Mouse (Mus musculus) neural tube, embryonic 10.5 days (tissue): Measurements from ENCODE around the gene Olfr1197.

Experiments used
- DNase-seq: peaks from one replicate; pipeline ENCODE4 v3.0.0-alpha.2; 2017; ENCODE audit warnings: low spot score; ENCODE audit errors: extremely low spot score

The Olfr1197 gene

GRCm38 (mm10) chr2:88732266-88732665, at the start of gene Olfr1197:
Olfr1197 (minus strand) TSS chr2:88732366.
- no peak for DNase-seq

DNA sequence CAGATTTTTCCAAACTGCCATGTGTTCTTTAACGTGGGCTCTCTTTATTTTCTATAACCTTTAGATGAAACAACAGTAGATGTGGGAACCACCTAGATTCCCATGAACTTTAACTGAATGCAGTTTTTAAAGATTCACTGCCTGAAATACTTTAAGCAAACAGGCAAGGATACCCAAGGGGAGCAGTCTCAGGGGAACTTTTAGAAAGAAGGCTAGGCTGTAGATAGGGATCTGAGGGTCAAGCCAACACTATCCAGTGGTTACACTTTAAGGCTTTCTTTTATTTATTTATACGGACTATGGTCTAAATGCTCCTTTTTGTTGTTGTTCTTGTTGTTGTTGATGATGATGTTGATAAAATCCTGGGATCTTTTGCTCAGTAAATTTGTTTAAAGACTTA, 38.2 kb upstream of the Olfr1197 start, which contains the start of gene Olfr1200:
Gene Olfr1200 (minus strand): TSS at position 101 of the 400 bp plus-strand sequence.
- DNase-seq = no peak

- no peak for DNase-seq
Observed at GRCm38 (mm10) chr2:88760369-88760768, 28.2 kb upstream of the Olfr1197 start, which contains the start of gene Olfr1199. Olfr1199 (minus strand) TSS chr2:88760469.

GRCm38 (mm10) chr2:88751270-88751669, 19.1 kb upstream of the Olfr1197 start, which contains the start of gene Olfr1198:
Olfr1198 (minus strand) TSS chr2:88751370.
- no peak for DNase-seq

DNA sequence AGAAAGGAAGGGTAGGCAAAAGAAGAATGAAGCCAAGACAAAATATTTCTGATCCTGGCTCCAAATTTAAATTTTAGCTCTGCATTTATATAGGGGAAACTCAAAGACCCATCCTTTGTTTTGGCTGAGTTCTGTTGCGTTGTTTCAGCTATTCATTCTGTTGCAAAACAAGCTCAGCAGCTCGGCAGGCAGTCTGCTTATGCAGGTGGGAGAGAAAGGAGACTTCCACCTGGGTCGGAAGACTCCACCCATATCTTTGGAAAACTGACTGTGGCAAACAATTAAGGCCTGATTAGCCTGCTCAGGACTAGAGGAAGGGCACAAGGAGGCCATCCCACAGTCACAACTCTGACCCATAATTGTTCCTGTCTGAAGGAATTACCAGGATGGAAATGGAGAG, 11.2 kb upstream of the Olfr1197 start:
- no peak for DNase-seq

DNA sequence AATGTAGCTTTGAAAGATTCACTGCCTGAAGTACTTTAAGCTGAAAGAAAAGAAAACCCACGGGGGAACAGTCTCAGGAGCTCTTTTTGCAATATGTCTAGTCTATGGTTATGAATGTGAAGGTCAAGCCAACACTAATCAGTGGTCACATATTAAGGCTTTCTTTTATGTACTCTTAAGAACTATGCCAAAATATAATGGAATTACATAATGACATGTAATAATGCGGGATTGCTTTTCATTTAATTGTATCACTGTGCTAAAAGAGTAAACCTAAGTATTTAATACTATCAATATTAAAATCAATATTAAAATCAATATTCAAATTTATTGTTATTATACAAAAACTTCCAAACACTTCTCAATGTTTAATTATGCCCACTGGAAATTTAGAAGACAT, 27.7 kb downstream of the Olfr1197 start, which contains the start of gene Olfr1196:
Gene Olfr1196 (minus strand): TSS at position 101 of the 400 bp plus-strand sequence.
- DNase-seq = no peak

GRCm38 (mm10) chr2:88689087-88689486, 43.1 kb downstream of the Olfr1197 start, which contains the start of gene Olfr1195:
Olfr1195 (minus strand) TSS chr2:88689187.
- DNase-seq = no peak
